Mouse (Mus musculus): ENCODE results near the gene Fgf10.

The Fgf10 gene

GRCm38 (mm10) chr13:118716726-118717125, 47.1 kb downstream of the Fgf10 start:
- no peak for DNase-seq (ENCODE audit: low read depth, low spot score)

GRCm38 (mm10) chr13:118718396-118718795, 48.8 kb downstream of the Fgf10 start:
- no peak for DNase-seq (ENCODE audit: low read depth, low spot score)

DNA sequence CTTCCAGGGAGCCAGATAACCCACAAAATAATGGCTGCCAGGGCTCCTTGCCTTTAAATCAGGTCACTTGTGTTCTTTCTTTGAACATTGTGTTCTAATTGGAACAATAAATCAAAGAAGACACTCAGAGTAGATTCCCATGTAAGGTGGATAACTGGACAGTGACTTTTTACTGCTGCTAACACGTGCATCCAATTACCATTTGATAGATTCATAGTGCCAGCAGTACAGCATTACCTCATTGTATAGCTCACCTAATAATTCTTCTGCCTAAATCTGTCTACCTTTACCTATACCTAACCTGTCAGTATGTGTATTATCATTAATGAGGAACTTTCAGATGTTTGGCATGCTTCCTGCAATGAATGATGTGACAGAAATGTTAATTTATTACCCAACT, 52.1 kb downstream of the Fgf10 start:
- no peak for DNase-seq (ENCODE audit: low read depth, low spot score)

DNA sequence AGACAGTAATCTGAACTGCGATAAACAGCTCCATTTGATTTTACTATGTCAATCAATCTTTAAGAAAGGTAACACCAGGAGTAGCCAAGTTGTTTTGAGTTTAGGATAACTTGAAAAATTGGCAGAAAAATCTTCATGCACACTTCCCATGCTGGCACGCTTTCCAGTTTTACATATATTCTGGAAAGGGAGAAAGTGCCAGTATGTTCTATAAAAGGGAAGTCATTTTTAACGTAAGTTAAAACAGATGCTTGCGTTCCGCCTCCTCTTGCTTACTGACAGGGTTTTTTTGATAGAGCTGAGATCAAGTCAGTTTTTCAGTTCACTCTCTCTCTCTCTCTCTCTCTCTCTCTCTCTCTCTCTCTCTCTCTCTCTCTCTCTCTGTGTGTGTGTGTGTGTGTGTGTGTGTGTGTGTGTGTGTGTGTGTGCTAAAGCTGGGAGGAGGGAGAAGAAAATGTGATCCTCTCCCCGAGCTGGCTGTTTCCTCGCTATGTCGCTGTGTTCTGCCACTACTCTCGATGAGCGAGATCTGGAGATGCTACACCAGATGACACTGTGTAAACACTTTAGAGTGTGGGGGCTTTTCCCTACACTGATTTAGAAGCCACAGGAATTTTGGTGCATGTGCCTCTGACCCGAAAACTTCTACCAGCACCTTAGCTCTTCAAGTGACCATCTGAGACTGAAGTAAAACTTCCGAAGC, 62.4 kb downstream of the Fgf10 start:
- DNase-seq (ENCODE audit: low read depth, low spot score) = no peak

- DNase-seq (ENCODE audit: low read depth, low spot score) = no peak
Observed at GRCm38 (mm10) chr13:118739854-118740411, 70.3 kb downstream of the Fgf10 start.

DNA sequence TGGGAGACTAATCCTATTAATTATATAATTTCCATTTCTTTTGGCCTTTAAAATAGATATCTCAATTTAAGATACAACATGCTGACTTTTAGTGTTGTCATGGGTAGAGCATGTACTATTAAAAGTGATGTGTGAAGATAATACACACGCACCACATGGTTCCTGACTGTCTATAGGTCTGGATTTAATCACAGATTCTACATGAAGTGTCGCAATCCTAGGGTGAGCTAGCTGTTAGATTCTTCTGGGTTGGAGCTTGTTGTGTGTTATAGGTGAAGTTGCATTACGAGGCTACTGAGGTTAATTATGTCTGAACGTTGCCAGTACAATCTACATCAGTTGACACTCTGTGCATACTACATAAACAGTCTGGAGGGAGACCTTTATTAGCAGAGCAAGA, 73.2 kb downstream of the Fgf10 start:
- no peak for DNase-seq (ENCODE audit: low read depth, low spot score)

- no peak for DNase-seq (ENCODE audit: low read depth, low spot score)
Observed at GRCm38 (mm10) chr13:118744806-118745205, 75.2 kb downstream of the Fgf10 start.

DNA sequence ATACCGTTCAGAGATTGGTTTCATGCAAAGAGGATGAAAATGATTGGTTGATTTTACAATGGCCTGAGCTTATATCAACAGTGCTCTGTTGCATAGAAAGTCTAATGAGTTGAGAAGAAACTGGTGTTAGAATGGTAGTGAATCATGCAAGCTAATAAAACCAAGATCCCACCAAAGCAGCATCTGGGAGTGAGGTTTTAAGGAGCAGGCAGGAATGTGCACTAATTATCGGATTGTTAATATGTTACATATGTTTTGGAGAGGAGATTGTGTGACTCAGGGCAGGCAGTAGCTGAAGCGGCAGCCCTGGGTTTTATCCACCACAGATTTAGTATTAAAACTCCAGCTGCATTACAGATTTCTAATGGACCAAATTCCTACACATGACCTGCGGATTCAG, 76.8 kb downstream of the Fgf10 start:
- DNase-seq (ENCODE audit: low read depth, low spot score) = no peak

- DNase-seq (ENCODE audit: low read depth, low spot score) = no peak
Observed at GRCm38 (mm10) chr13:118754024-118754423, 84.4 kb downstream of the Fgf10 start.

DNA sequence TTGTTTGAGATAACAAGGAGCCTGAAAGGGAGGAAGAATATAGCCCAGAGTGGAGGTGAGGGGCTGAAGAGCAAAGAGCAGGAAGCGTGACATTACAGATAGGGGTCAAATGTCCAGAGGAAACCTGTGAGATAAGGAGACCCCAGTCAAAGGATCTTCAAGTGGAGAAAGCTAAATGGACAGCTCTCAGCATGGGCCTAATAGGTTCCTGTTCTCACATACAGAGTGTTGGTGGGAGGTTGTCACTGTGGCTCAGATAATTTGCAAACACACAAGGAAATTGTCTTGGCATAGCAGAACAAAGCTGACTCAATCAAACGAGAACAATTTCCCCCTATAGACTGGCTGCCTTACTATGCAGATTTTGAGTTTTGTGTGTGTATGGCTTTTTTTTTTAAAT, 89.4 kb downstream of the Fgf10 start:
- DNase-seq (ENCODE audit: low read depth, low spot score) = no peak

DNA sequence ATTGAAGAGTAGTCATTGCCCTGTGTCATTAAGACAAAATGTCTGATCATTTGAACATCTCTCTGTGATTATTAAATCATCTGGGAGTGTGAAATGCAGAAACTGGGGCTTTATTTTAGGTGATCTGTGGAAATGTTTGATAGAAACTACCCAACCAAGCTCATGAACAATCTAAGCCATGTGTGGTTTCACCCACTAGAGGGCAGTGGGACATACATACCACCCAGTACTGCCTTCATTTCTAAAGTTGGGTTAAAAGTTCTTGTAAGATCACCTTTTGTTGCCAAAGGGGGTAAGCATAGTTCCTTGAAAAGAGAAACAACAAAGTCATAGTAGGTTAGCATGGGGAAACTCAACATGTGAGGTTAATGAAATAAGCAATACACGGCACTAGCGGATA, 93.4 kb downstream of the Fgf10 start:
- no peak for DNase-seq (ENCODE audit: low read depth, low spot score)

GRCm38 (mm10) chr13:118772188-118772587, 102.6 kb downstream of the Fgf10 start:
- no peak for DNase-seq (ENCODE audit: low read depth, low spot score)

DNA sequence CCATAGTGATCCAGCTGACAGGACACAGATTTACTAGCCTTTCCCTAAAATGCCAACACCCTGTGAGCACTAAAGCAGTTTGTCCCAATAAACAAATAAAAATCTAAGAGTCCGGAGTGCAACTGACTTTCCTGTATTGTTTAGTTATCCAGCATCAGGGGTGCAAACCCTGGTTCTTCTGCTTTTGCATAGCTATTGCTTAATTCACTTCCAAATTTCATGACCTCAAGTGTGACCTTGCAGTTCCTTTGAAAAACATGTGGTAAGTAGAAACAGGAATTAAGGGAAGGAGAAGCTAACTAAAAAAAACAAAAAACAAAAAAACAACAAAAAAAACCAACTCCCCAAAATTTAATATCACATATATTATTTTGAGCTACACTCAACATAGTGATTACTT, 105.6 kb downstream of the Fgf10 start:
- no peak for DNase-seq (ENCODE audit: low read depth, low spot score)

DNA sequence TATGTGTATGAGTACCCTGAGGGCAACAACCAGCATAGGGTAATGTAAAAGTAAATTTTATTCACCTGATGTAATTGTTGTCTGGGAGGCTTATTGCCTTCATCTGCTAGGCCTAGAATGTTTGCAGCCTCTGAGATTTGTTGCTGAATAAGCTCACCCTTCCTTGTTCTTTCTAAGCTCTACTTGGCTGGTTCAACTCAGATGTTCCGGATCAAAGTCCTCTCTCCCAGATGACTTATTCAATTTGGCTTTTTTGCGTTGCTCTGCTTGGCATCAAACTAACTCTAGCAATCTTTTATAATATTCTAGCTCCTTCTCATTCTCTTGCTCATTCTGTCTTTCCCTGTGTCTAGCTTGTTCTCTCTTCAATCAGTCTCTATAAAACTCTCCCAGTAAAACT, 109.6 kb downstream of the Fgf10 start:
- no peak for DNase-seq (ENCODE audit: low read depth, low spot score)

DNA sequence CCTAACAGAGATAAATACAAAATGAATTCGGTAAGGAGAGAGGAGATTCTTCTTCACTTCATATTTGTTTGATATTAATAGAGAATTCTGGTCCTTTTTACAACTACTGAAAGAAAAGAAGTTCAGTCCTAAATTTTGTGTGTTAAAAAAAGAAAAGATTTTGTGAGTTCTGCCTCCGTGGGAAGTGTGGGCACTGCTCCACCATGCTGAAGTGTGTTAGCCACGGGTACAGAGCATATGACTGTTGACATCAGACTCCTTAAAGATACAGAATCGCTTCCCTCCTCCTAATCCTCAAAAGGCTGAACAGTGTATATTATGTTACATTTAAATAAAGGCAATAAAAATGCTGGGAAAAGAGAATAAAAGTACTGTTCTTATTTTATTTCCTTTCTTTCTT, 122.2 kb downstream of the Fgf10 start:
- DNase-seq (ENCODE audit: low read depth, low spot score) = no peak

- no peak for DNase-seq (ENCODE audit: low read depth, low spot score)
Observed at GRCm38 (mm10) chr13:118792198-118792597, 122.6 kb downstream of the Fgf10 start.

DNA sequence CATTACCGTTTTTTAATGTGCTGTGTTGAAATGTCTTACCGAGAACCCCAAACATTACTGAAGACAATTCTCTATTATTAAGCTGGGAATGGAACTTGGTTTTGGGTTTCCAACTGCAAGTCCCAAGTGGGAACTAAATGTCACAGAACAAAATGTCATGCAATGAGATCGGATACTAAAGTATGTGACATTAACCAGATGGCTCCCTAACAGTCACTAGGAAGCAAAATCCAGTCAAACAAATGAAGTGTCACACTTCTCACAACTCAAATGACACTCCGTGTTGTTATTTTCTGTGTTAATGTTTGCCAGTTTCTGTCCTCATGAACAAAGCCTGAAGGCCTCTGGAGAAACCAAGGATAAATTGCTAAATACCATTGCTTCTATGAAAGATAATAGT, 130.6 kb downstream of the Fgf10 start:
- no peak for DNase-seq (ENCODE audit: low read depth, low spot score)

DNA sequence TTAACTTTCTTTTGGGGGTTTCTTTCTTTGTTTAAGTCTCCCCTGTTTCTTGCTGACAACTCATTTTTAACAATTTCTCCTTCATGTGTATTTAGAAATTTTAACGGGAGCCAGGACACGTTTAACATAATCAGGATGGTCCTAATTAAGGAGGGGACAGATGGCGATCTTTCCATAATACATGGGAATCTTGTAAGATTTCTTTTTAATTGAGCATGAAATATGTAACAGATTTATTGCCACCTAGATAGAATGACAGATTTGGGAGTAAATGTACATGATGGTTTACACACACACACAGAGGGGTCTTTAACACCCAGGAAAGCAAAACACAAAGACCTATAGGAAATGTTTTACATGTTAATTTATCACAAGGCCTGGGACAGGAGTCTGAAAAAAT, 137.1 kb downstream of the Fgf10 start:
- DNase-seq (ENCODE audit: low read depth, low spot score) = no peak

DNA sequence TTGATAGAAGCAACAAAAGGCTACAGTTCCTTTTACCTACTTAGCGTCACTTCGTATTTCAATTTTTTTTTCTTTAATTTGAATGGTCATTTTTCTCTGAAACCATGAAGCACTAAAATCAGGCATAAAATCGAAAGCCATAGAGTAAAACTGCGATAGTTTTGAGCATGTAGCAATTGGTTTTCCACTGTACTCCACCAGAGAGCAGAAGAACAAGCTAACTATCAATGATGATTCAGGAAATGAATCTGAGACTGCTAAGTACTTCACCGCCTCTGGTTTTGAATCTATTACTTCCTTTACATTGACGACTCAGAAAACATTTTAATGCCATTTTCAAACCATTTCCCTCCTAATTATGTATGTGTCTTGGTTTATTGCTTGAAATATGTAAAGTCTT, 150.2 kb downstream of the Fgf10 start:
- DNase-seq (ENCODE audit: low read depth, low spot score) = no peak

DNA sequence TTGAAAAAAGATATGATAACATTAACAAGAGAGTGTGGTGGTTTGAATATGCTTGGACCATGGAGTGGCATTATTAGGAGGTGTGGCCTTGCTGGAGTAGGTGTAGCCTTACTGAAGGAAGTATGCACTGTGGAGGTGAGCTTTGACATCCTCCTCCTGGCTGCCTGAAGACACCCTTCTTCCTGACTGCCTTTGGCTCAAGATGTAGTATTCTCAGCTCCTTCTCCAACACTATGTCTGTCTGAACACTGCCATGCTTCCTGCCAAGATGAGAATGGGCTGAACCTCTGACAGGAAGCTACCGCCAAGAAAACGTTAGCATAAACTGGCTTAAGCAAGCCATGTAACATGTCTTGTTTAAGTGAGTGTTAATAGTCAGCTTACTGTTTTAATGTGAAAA, 153.5 kb downstream of the Fgf10 start:
- DNase-seq (ENCODE audit: low read depth, low spot score) = no peak

DNA sequence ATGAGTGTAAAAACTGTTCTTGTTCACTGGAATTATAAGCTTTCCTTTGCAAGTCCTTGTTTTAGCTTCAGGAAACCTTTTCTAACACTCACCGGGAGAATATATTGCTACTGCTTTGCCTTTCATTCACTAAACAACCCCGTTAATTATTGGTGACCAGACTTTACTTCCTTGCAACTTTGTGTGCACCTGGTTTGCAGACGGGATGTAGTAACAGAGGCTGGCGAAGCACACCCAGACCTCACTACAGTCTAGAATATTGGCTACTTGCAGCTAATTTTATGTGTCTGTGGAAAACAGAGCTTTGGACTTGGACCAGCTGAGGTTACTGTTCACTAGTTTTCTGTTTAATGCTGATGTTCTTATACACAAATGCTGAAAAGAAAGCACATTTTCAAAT, 155.5 kb downstream of the Fgf10 start:
- no peak for DNase-seq (ENCODE audit: low read depth, low spot score)

GRCm38 (mm10) chr13:118828604-118829381, 159.2 kb downstream of the Fgf10 start:
- no peak for DNase-seq (ENCODE audit: low read depth, low spot score)

DNA sequence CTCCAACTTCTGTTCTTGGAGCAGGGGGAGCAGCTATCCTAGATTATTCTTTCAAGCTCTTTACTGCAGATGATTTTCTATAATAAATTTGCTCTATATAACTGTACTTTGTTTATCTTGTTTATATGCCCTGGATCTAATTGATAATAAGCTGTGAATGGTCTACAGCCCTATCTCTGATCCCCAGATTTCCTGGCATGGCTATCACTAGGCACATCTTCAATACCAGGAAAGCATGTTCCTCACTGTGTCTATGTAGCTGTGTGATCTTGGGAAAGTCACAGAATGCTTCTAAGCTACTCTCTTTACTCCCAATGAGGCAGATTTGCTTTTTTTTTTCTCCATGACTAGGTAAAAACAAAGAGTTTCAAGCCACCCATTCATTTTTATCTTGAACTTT, 164.4 kb downstream of the Fgf10 start:
- DNase-seq (ENCODE audit: low read depth, low spot score) = no peak
